Mouse (Mus musculus) brain, embryonic 18.5 days (tissue): ENCODE results near the gene Ptpn3.
"Not testable (repeated sequence)": the region's sequence is repeated elsewhere in the genome, so short reads cannot be mapped to it uniquely, and the experiment has no call there.

Source experiments
- DNase-seq: peaks from one replicate; pipeline ENCODE4 v3.0.0-alpha.2; 2012; ENCODE audit warnings: low read depth, low spot score

Ptpn3 gene

GRCm38 (mm10) chr4:57224776-57225175, 76.9 kb downstream of the Ptpn3 start:
- DNase-seq: no peak

DNA sequence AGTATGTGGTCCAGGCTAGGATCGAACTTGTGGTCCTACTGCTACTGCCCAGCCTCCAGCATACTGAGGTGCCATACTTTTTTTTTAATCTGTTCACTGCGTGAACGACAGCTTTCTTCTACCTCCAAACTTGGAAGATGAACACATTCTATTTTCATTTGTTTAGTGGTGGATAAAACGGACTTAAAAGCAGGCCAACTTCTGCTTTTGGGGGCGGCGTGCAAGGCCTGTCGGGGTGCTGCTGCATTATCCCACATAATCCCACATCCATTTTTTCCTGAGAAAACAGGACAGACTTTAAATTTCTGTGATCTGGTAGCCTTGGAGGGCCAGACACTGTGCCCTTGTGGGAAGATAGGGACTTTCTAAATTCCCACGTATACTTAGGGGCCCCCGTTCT, 83.9 kb downstream of the Ptpn3 start:
- DNase-seq: no peak

- DNase-seq: no peak
Measured at GRCm38 (mm10) chr4:57216535-57216934, 85.1 kb downstream of the Ptpn3 start.

DNA sequence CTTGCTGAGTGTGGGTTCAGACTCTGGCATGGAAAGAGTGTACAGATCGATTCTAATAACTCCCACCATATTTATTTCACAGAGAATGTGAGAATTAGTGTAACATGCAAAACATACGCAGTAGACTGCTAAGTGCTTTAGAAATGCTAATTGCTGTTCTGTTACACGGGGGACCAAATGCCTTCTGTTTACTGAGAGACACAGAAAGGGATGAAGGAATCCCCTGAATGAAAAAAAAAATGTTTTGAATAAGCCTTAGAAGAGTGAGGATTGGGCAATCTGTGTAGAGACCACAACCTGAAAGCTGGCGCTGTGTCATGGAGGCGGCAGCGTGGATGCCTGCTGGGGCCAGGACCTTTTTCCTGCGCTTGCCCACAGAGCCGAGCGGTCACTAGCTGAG, 86.8 kb downstream of the Ptpn3 start:
- DNase-seq: no peak

GRCm38 (mm10) chr4:57214114-57214513, 87.5 kb downstream of the Ptpn3 start:
- no peak for DNase-seq

GRCm38 (mm10) chr4:57211706-57212105, 89.9 kb downstream of the Ptpn3 start:
- DNase-seq: no peak

- DNase-seq: no peak
Measured at GRCm38 (mm10) chr4:57205908-57206307, 95.7 kb downstream of the Ptpn3 start.

DNA sequence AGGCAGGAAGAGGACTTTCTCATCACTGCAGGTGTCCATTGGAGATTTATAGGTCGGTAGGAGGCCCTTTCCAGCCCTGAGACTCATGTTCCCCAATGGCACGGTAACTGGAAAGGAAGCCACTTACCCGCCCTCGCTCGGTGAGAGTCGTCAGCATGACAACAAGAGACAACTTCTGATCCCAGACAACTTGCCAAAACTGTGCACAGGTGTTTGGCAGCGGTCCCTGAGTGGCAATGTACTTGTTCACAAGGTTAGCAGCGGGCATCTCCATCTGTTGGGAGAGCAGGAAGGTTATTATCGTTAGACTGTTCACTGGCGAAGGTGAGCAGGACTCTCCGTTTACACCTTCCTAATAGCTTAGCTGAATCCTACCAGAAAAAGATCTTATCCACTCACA, 96.9 kb downstream of the Ptpn3 start:
- no peak for DNase-seq

DNA sequence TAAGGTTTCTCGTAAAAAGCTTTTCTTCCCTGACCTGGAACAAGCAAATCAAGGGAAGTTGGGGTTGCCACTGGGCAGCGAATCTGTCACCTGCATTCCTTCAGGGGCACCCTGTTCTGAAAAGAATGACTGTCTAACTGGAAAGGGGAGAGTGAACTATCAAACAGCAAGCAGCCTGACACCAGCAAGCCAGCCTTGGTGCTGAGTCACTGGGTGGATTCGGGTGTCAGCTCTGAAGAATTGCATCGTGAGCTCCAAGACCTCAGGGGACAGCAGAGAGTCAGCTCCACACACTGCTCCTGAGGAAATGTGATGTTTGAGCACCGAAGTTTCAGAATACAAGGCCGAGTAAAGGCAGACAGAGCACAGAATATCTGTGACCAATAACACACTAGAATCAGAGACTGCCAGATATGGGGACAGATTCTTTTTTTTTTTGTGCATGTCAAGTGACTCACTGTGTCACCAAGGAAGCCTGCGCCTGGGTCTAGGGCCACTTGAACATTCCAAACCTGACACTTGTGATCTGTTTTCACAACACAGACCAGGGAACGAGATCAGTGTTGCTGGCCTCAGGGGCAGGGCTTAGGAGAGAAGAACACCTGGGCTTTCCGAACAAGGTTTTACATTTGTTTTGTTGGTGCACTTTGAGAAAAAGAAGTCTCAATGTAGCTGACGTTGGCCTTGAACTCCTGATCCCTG, 98.8 kb downstream of the Ptpn3 start:
- DNase-seq: no peak

DNA sequence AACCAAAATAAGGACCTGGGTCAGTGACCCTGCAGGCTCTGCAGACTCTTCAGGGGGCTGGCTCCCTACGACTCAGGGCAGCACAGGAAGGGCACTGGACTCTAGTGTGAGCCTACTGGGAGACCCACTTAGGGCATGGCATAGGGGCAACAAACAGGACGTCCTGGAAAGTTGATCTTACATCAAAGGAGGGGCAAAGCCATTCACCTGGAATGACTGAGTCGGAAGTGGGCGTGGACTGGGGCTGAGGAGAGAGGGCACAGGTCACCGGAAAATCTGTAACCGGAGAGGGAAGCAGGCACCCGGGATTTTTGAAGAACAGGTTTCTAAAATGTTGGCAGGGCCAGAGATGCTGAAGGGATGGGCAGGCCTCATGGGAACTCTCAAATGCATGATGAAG, 99.5 kb downstream of the Ptpn3 start:
- DNase-seq: no peak

- no peak for DNase-seq
Measured at GRCm38 (mm10) chr4:57200661-57201060, 101.0 kb downstream of the Ptpn3 start.

DNA sequence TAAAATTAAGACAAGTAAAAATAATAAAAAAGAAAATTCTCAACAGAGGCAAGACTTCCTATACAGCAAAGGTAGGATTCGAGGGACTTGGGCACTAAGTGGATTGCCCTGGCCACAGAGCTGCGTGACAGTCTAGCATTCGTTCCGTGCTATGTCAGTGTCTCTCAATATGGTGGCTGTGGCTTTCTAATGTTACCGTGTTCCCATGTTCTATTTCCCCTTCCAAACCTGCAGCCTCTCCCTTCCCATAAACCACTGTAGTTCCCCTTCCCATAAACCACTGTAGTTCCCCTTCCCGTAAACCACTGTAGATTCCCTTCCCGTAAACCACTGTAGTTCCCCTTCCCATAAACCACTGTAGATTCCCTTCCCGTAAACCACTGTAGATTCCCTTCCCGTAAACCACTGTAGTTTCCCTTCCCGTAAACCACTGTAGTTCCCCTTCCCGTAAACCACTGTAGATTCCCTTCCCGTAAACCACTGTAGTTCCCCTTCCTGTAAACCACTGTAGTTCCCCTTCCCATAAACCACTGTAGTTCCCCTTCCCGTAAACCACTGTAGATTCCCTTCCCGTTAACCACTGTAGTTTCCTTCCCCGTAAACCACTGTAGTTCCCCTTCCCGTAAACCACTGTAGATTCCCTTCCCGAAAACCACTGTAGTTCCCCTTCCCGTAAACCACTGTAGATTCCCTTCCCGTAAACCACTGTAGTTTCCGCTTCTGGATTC, 102.8 kb downstream of the Ptpn3 start:
- DNase-seq: not testable (repeated sequence)

- DNase-seq: no peak
Measured at GRCm38 (mm10) chr4:57191543-57192283, 109.9 kb downstream of the Ptpn3 start.

DNA sequence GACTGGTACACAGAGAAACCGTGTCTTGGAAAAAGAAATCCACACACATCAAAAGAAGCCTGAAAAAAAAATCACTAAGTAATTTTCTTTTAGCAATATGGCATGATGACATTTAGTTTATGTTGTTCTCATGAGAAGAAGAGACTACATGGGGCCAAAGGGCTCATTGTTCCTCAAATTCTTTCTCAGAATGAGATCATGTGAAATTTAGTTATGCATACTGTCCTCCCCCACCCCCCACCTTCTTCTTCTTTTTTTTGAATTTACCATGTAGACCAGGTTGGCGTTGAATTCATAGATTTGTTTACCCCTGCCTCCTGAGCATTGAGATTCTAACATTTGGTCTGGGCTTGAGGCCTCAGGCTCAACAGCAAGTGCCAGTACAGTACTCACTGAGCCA, 111.8 kb downstream of the Ptpn3 start:
- DNase-seq: no peak

- no peak for DNase-seq
Measured at GRCm38 (mm10) chr4:57186035-57186434, 115.6 kb downstream of the Ptpn3 start.

DNA sequence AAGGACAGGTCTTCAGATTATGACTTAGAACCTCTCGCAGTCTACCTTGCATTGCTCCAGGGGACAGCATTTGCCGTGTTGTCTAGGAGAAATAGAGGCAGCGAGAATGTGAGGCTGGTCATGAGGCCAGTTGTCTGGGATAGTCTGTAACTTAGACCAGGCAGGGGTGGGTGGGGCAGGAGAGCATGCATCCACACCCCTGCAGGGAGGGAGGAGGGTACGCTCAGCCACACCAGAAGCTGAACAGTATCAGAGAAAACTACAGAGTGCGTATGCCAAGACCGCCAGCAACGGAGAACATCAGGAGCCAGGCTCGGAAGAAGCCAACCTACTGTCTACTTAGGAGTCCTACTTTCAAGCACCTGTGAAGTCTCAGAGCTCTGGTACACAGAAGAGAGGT, 116.2 kb downstream of the Ptpn3 start:
- DNase-seq: no peak

- DNase-seq: no peak
Measured at GRCm38 (mm10) chr4:57183493-57183892, 118.1 kb downstream of the Ptpn3 start.

GRCm38 (mm10) chr4:57181538-57181937, 120.1 kb downstream of the Ptpn3 start:
- no peak for DNase-seq

GRCm38 (mm10) chr4:57178881-57179280, 122.8 kb downstream of the Ptpn3 start:
- DNase-seq: no peak

DNA sequence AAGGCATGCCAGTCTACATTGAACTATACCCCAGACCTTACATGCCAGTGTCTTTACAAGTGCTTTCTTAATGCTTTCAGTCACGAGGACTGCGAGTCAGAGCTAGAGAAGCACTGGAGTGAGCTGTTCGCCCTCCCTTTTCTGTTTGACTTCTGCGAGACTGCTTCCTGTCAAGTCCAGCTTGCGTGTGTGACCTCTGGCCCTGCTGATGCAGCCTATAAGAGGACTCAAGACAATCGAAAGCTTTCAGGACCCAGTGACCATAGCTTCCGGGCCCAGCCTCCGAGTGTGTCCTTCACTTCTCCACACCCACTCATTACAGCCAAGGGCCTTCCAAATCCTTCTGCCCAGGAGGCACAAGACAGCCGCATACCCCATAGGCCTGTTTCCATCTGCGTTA, 126.3 kb downstream of the Ptpn3 start:
- DNase-seq: no peak

GRCm38 (mm10) chr4:57172861-57173260, 128.8 kb downstream of the Ptpn3 start:
- no peak for DNase-seq

GRCm38 (mm10) chr4:57171817-57172216, 129.8 kb downstream of the Ptpn3 start:
- DNase-seq: no peak

- no peak for DNase-seq
Measured at GRCm38 (mm10) chr4:57168680-57169079, 133.0 kb downstream of the Ptpn3 start.
